Mouse (Mus musculus) naive thymus-derived CD4-positive, alpha-beta T cell, adult 2 months (primary cell): ENCODE measurements around the gene Gm13030.
"Not testable (repeated sequence)": the region's sequence is repeated elsewhere in the genome, so short reads cannot be mapped to it uniquely, and the experiment has no call there.

Experiments used
- DNase-seq: peaks from one replicate; pipeline ENCODE4 v3.0.0-alpha.2; 2011; ENCODE audit warnings: low read depth

Gm13030 gene

GRCm38 (mm10) chr4:138865991-138866390 lies 7.8 kb downstream of the Gm13030 start:
- no peak for DNase-seq

- DNase-seq: no peak
Measured at GRCm38 (mm10) chr4:138865092-138865491, 8.7 kb downstream of the Gm13030 start.

GRCm38 (mm10) chr4:138863344-138863998 lies 10.3 kb downstream of the Gm13030 start, which contains the start of gene Pla2g5:
TSS of gene Pla2g5 (minus strand) at chr4:138863482.
- DNase-seq: no peak

- peak; percentile 27 for DNase-seq
Measured at GRCm38 (mm10) chr4:138859728-138860127, 14.0 kb downstream of the Gm13030 start.

- no peak for DNase-seq
Measured at GRCm38 (mm10) chr4:138859245-138859644, 14.5 kb downstream of the Gm13030 start.

- DNase-seq: no peak
Measured at GRCm38 (mm10) chr4:138858446-138858845, 15.3 kb downstream of the Gm13030 start.

GRCm38 (mm10) chr4:138857576-138857975 lies 16.2 kb downstream of the Gm13030 start:
- DNase-seq: no peak

GRCm38 (mm10) chr4:138856491-138856890 lies 17.3 kb downstream of the Gm13030 start:
- peak; percentile 66 for DNase-seq

GRCm38 (mm10) chr4:138855092-138855632 lies 18.6 kb downstream of the Gm13030 start:
- no peak for DNase-seq

GRCm38 (mm10) chr4:138852961-138853360 lies 20.8 kb downstream of the Gm13030 start:
- no peak for DNase-seq

GRCm38 (mm10) chr4:138851463-138851862 lies 22.3 kb downstream of the Gm13030 start:
- peak; percentile 58 for DNase-seq

GRCm38 (mm10) chr4:138841386-138841785 lies 32.4 kb downstream of the Gm13030 start:
- DNase-seq: no peak

- DNase-seq: no peak
Measured at GRCm38 (mm10) chr4:138840726-138841125, 33.0 kb downstream of the Gm13030 start.

GRCm38 (mm10) chr4:138839806-138840205 lies 34.0 kb downstream of the Gm13030 start:
- no peak for DNase-seq

- DNase-seq: no peak
Measured at GRCm38 (mm10) chr4:138827147-138827546, 46.6 kb downstream of the Gm13030 start.

- no peak for DNase-seq
Measured at GRCm38 (mm10) chr4:138825751-138826567, 47.8 kb downstream of the Gm13030 start.

- DNase-seq: no peak
Measured at GRCm38 (mm10) chr4:138824660-138825059, 49.1 kb downstream of the Gm13030 start.

GRCm38 (mm10) chr4:138824161-138824560 lies 49.6 kb downstream of the Gm13030 start:
- not testable (repeated sequence) for DNase-seq

- no peak for DNase-seq
Measured at GRCm38 (mm10) chr4:138821036-138821435, 52.7 kb downstream of the Gm13030 start.
